Mouse (Mus musculus) heart, adult 2 months (tissue): ENCODE measurements around the gene Pwwp2b.

Experiments used
- CTCF ChIP-seq: fragments of 200-600 bp; IDR thresholded peaks from 2 replicates; pipeline ENCODE4 v1.8.1; 2022; ENCODE audit warnings: antibody characterized with exemption, mild to moderate bottlenecking, moderate library complexity
- POLR2A ChIP-seq: fragments of 200-500 bp; IDR thresholded peaks from 2 replicates; pipeline ENCODE4 v1.6.1; 2011; ENCODE audit warnings: mild to moderate bottlenecking, low read depth, low read length, control low read depth; ENCODE audit not compliant: insufficient read depth

DNA sequence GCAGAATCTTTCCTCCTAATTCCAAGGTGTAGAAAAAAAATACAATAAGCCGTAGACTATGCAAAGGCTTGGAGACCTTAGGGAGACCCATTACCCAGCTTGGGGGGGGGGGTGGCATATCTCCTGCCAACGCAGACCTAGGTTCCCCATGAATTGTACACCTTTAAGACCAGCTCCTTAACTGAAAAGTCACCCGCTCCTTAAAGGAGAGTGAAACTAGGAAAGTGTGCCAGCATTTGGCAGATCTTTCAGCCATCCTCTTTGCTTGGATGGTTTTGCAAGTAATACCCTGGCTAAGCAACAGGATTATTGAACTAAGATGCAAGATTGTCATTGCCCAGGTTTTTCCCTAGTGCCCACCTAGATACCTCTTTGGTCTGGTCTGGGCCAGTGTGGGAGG lies 34.5 kb upstream of the Pwwp2b start:
- TF ChIP-seq POLR2A (no peak), CTCF (no peak)
